Comparison of ENCODE assay signal across 17 mouse cellular contexts in genomic region chr10:65614204-65614603, GRCm38 (mm10).
"Had no signal": no experiment of that assay in that cellular context is flagged by ENCODE, and none has a peak within 500 bp of the region (broad histone marks: within the 10 kb centered on the region; RNA-seq: fewer than 3 reads in every experiment).

No protein-coding gene starts in this region.

- DNase-seq: kidney, adult 11 months; kidney, adult 8-10 months; kidney, postnatal 10 days; kidney, postnatal 36 days; layer of hippocampus, postnatal 36 days; liver, embryonic 13.5 days; lung, adult 2 months; lung, postnatal 14 days; lung, postnatal 4 days; midbrain, embryonic 14.5 days; right cerebral cortex, postnatal 14 days; spleen, adult 18-20 months; thymus, adult 18-20 months; thymus, postnatal 36 days had no signal

- H3K27ac ChIP-seq: intestine, embryonic 15.5 days; kidney, embryonic 15.5 days; liver, embryonic 13.5 days; stomach, embryonic 15.5 days had no signal

- H3K4me3 ChIP-seq: intestine, embryonic 15.5 days; kidney, embryonic 15.5 days; liver, embryonic 13.5 days; stomach, embryonic 15.5 days had no signal
